In genomic region chr14:23194569-23195529, GRCm38 (mm10) we compare ENCODE assay signal across 26 mouse cellular contexts.
DNase-seq lines count a peak whose midpoint lies in the region; ATAC-seq and TF ChIP-seq lines count a peak whose summit lies in the region.
"Had no signal": no experiment of that assay in that cellular context is flagged by ENCODE, and none has a peak within 500 bp of the region (broad histone marks: within the 10 kb centered on the region; RNA-seq: fewer than 3 reads in every experiment).

No protein-coding gene starts in this region.

- H3K9me3 ChIP-seq in forebrain, embryonic 14.5 days (replicated peaks; ENCODE audit: control insufficient read depth, low read length): no peaks in the 10 kb centered on the region
- H3K9me3 ChIP-seq in forebrain, embryonic 16.5 days (ENCODE audit: control insufficient read depth, low read length): no peaks in the 10 kb centered on the region
- H3K9me3 ChIP-seq: heart, embryonic 10.5 days; heart, embryonic 13.5 days; hindbrain, embryonic 12.5 days; intestine, embryonic 15.5 days had no signal

- no peak for DNase-seq in frontal cortex, postnatal 10 days (ENCODE audit: low spot score in 2 of 2)
- DNase-seq in forebrain, embryonic 14.5 days (ENCODE audit: low spot score): peak; percentile 65
- DNase-seq in left cerebral cortex, adult 18-20 months (ENCODE audit: low spot score in 2 of 2): no peak
- DNase-seq in heart, adult 2 months: no peak
- DNase-seq: adrenal gland, adult 2 months; adrenal gland, postnatal 14 days; cerebellum, adult 11-12 months; cerebellum, adult 8-10 months; cerebellum, postnatal 10 days; cerebellum, postnatal 36 days; embryo, embryonic 11 days; gastrocnemius, adult 2 months; gastrocnemius, postnatal 14 days; heart, adult 18-20 months; heart, postnatal 14 days; heart, postnatal 4 days; kidney, adult 11 months; kidney, adult 8-10 months had no signal

- H3K36me3 ChIP-seq in forebrain, embryonic 14.5 days (ENCODE audit: control insufficient read depth, insufficient read depth, low read length): no peaks in the 10 kb centered on the region
- H3K36me3 ChIP-seq in forebrain, embryonic 16.5 days (ENCODE audit: control insufficient read depth, insufficient read depth): no peaks in the 10 kb centered on the region
- H3K36me3 ChIP-seq in heart, adult 2 months (ENCODE audit: control insufficient read depth, insufficient read depth, low read length): no peaks in the 10 kb centered on the region
- H3K36me3 ChIP-seq: heart, embryonic 10.5 days; heart, embryonic 13.5 days; hindbrain, embryonic 12.5 days; intestine, embryonic 15.5 days had no signal

- H3K79me2 ChIP-seq in heart, adult 2 months (replicated peaks; ENCODE audit: control insufficient read depth, insufficient read depth, low read length): no peaks in the 10 kb centered on the region

- no peak for TF ChIP-seq POLR2A in heart, adult 2 months (IDR thresholded peaks at IDR 0.05; ENCODE audit: insufficient read depth, low read depth, low read length)

- no peaks in the 10 kb centered on the region for H3K27me3 ChIP-seq in forebrain, embryonic 14.5 days (replicated peaks; ENCODE audit: control insufficient read depth, insufficient read depth, low read length)
- no peaks in the 10 kb centered on the region for H3K27me3 ChIP-seq in forebrain, embryonic 16.5 days (replicated peaks; ENCODE audit: control insufficient read depth, insufficient read depth, low read length)
- no peaks in the 10 kb centered on the region for H3K27me3 ChIP-seq in heart, adult 2 months (ENCODE audit: control insufficient read depth, insufficient read depth, low read length)
- H3K27me3 ChIP-seq: heart, embryonic 13.5 days; hindbrain, embryonic 12.5 days; intestine, embryonic 15.5 days had no signal

- no peak overlapping the region for H3K27ac ChIP-seq in forebrain, embryonic 14.5 days (ENCODE audit: low read depth, low read length)
- H3K27ac ChIP-seq in forebrain, embryonic 16.5 days (ENCODE audit: low read length): no peak overlapping the region
- no peak overlapping the region for H3K27ac ChIP-seq in heart, adult 2 months
- H3K27ac ChIP-seq: gastrocnemius, adult 2 months; heart, embryonic 10.5 days; heart, embryonic 13.5 days; hindbrain, embryonic 12.5 days; intestine, embryonic 15.5 days had no signal

- TF ChIP-seq EP300 in heart, adult 2 months (IDR thresholded peaks at IDR 0.05; ENCODE audit: insufficient read depth, low read depth, low read length): no peak

- intact Hi-C loops in heart, adult 2 months (cut with DNase I): loop anchor here (10.0 kb wide), 2 partner anchors 210 to 330 kb away; no protein-coding TSS in a partner anchor

- H3K9ac ChIP-seq in forebrain, embryonic 14.5 days (ENCODE audit: low read length): no peak overlapping the region
- no peak overlapping the region for H3K9ac ChIP-seq in forebrain, embryonic 16.5 days (replicated peaks; ENCODE audit: low read depth, low read length)
- no peak overlapping the region for H3K9ac ChIP-seq in heart, adult 2 months (ENCODE audit: low read depth, low read length)
- H3K9ac ChIP-seq: heart, embryonic 13.5 days; hindbrain, embryonic 12.5 days; intestine, embryonic 15.5 days had no signal

- no peak overlapping the region for H3K4me3 ChIP-seq in forebrain, embryonic 14.5 days (ENCODE audit: low read depth, low read length)
- H3K4me3 ChIP-seq in forebrain, embryonic 16.5 days (replicated peaks; ENCODE audit: low read length): no peak overlapping the region
- no peak overlapping the region for H3K4me3 ChIP-seq in heart, adult 2 months
- H3K4me3 ChIP-seq: gastrocnemius, adult 2 months; heart, embryonic 10.5 days; heart, embryonic 13.5 days; hindbrain, embryonic 12.5 days; intestine, embryonic 15.5 days had no signal

- no peak for TF ChIP-seq CTCF in heart, adult 2 months (IDR thresholded peaks at IDR 0.05)

- peak; percentile 50; the same call in 1 of the 2 replicates for ATAC-seq in frontal cortex, adult (ENCODE audit: low TSS enrichment)
- peak; percentile 88 for ATAC-seq in forebrain, embryonic 14.5 days
- peak; percentile 86 for ATAC-seq in forebrain, embryonic 16.5 days
- ATAC-seq: CD4-positive, CD25-positive, alpha-beta regulatory T cell, adult 4 months; hindbrain, embryonic 16.5 days; intestine, embryonic 15.5 days had no signal

- no peak overlapping the region for H3K4me2 ChIP-seq in forebrain, embryonic 14.5 days (ENCODE audit: low read length)
- no peak overlapping the region for H3K4me2 ChIP-seq in forebrain, embryonic 16.5 days (ENCODE audit: low read length)
- H3K4me2 ChIP-seq: heart, embryonic 13.5 days; hindbrain, embryonic 12.5 days; intestine, embryonic 15.5 days had no signal

- H3K4me1 ChIP-seq in forebrain, embryonic 14.5 days (ENCODE audit: control insufficient read depth, insufficient read depth, low read length): peaks cover 9% of the 10 kb centered on the region; the same call in 1 of the 2 replicates
- H3K4me1 ChIP-seq in forebrain, embryonic 16.5 days (replicated peaks; ENCODE audit: control insufficient read depth, insufficient read depth, low read length): peaks cover 10% of the 10 kb centered on the region
- H3K4me1 ChIP-seq in heart, adult 2 months (ENCODE audit: control insufficient read depth, insufficient read depth, low read length): no peaks in the 10 kb centered on the region
- H3K4me1 ChIP-seq: heart, embryonic 10.5 days; heart, embryonic 13.5 days; intestine, embryonic 15.5 days had no signal

- WGBS in forebrain, embryonic 14.5 days: 11% methylated on average over 7 of the region's 7 CpGs
- 20% methylated on average over 7 of the region's 7 CpGs for WGBS in forebrain, embryonic 16.5 days
- WGBS in heart, adult 2 months: 80% methylated on average over 7 of the region's 7 CpGs
